Mouse (Mus musculus): ENCODE data around the gene Trp73. TPM values are rescaled to one million over a fixed set of nuclear protein-coding genes. Genes with fewer than 3 reads are reported as not detected.

Gene Trp73
- total RNA-seq, 1 experiment, result 2.6 TPM

DNA sequence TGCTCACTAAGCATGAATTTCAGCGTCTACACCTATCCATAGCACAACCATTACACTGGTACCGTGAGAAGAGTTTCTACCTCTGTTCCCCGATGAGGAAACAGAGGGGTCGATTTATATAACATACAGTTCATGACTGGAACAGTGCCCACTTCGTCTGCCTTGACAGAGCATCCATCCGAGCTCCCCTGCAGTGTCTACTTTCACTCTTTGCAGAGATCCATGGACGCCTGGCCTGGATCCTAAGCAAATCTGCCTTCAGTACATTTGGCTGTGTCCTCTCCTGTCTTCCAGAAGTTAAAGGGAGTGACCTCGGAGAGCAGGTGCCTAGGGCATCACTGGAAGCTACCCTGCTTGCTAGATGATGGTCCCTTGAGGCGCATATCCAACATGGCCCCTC, 20.8 kb downstream of the Trp73 start:
- Histone ChIP-seq H3K9ac (ENCODE audit: insufficient read depth, low read depth, low read length, poor library complexity, severe bottlenecking) (no peak overlapping the region), H3K27ac (ENCODE audit: insufficient read depth, low read depth, low read length, poor library complexity, severe bottlenecking) (no peak overlapping the region), H3K36me3 (ENCODE audit: control insufficient read depth, insufficient read depth, low read length, poor library complexity, severe bottlenecking) (no peaks in the 10 kb centered on the region), H3K4me3 (ENCODE audit: insufficient read depth in 1 of 2, low read depth in 1 of 2, low read length in 2 of 2, poor library complexity in 1 of 2, severe bottlenecking in 1 of 2) (no peak overlapping the region), H3K9me3 (ENCODE audit: control insufficient read depth, insufficient read depth, low read depth, low read length) (no peaks in the 10 kb centered on the region), H3K4me1 (ENCODE audit: control insufficient read depth in 2 of 2, insufficient read depth in 2 of 2, low read length in 2 of 2, poor library complexity in 1 of 2) (no peaks in the 10 kb centered on the region)
- in situ Hi-C loops (cut with MboI; ENCODE audit: low sequenced_read_pairs in 2 of 2, unreplicated experiment in 2 of 2), result no loop called here
- TF ChIP-seq CHD2 (IDR thresholded peaks at IDR 0.05; ENCODE audit: low read depth, low read length) (no peak), ZNF384 (IDR thresholded peaks at IDR 0.05; ENCODE audit: low read depth, low read length) (no peak), HCFC1 (IDR thresholded peaks at IDR 0.05; ENCODE audit: borderline replicate concordance, insufficient read depth, low read length) (no peak), MAFK (IDR thresholded peaks at IDR 0.05; ENCODE audit: insufficient read depth, low read depth, low read length) (no peak), ZC3H11A (IDR thresholded peaks at IDR 0.05; ENCODE audit: borderline replicate concordance, low read depth, low read length) (no peak)
- no peak for DNase-seq (ENCODE audit: low read depth, low spot score)

DNA sequence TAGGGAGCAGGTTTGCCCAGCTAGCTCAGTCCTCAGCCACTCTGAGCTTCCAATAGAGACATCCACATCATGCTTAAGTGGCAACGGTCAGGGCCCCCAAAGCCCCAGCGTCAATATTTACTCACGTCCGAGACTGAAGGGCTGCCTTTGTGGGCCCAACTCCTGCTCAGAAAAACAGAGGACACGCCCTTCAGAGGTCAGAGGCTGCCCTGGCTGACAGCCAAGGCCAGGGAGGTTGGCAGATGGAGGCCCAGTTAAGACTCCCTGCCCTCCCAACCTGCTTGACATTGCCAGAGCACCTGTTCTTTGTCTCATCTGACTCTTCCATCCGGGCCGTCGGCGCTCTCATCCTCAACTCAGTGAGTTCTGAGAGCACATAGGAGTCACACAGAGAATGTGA, 21.2 kb downstream of the Trp73 start:
- no peak overlapping the region for H3K9ac ChIP-seq (ENCODE audit: insufficient read depth, low read depth, low read length, poor library complexity, severe bottlenecking)
- no peaks in the 10 kb centered on the region for H3K4me1 ChIP-seq (ENCODE audit: control insufficient read depth in 2 of 2, insufficient read depth in 2 of 2, low read length in 2 of 2, poor library complexity in 1 of 2)
- no peak overlapping the region for H3K4me3 ChIP-seq (ENCODE audit: insufficient read depth in 1 of 2, low read depth in 1 of 2, low read length in 2 of 2, poor library complexity in 1 of 2, severe bottlenecking in 1 of 2)
- no peaks in the 10 kb centered on the region for H3K9me3 ChIP-seq (ENCODE audit: control insufficient read depth, insufficient read depth, low read depth, low read length)
- in situ Hi-C loops (cut with MboI; ENCODE audit: low sequenced_read_pairs in 2 of 2, unreplicated experiment in 2 of 2), result no loop called here
- TF ChIP-seq ZC3H11A (IDR thresholded peaks at IDR 0.05; ENCODE audit: borderline replicate concordance, low read depth, low read length) (no peak), ZNF384 (IDR thresholded peaks at IDR 0.05; ENCODE audit: low read depth, low read length) (no peak), CHD2 (IDR thresholded peaks at IDR 0.05; ENCODE audit: low read depth, low read length) (no peak), MAFK (IDR thresholded peaks at IDR 0.05; ENCODE audit: insufficient read depth, low read depth, low read length) (no peak), HCFC1 (IDR thresholded peaks at IDR 0.05; ENCODE audit: borderline replicate concordance, insufficient read depth, low read length) (no peak)
- H3K36me3 ChIP-seq (ENCODE audit: control insufficient read depth, insufficient read depth, low read length, poor library complexity, severe bottlenecking), result no peaks in the 10 kb centered on the region
- no peak for DNase-seq (ENCODE audit: low read depth, low spot score)
- H3K27ac ChIP-seq (ENCODE audit: insufficient read depth, low read depth, low read length, poor library complexity, severe bottlenecking), result no peak overlapping the region

DNA sequence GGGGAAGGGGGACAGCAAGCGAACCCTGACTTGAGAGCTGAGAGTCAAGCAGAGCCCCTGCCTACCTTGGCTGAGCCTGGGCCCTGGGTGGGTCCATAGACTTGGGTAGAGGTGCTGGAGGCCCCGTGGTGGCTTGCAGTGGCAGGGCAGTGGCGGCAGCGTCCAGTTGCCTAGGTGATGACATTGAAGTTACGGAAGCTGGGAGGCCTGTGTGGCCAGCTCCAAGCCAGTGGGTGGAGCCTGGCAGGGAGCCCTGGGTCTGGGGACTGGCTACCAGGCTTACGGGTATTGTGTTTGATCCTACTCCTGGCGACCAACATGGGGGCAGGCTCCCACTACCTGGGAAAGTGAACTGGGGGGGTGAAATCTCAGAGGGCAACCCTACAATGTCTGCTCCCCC, 23.6 kb downstream of the Trp73 start:
- Histone ChIP-seq H3K9me3 (ENCODE audit: control insufficient read depth, insufficient read depth, low read depth, low read length) (no peaks in the 10 kb centered on the region), H3K36me3 (ENCODE audit: control insufficient read depth, insufficient read depth, low read length, poor library complexity, severe bottlenecking) (no peaks in the 10 kb centered on the region), H3K27ac (ENCODE audit: insufficient read depth, low read depth, low read length, poor library complexity, severe bottlenecking) (no peak overlapping the region), H3K4me1 (ENCODE audit: control insufficient read depth in 2 of 2, insufficient read depth in 2 of 2, low read length in 2 of 2, poor library complexity in 1 of 2) (no peaks in the 10 kb centered on the region), H3K9ac (ENCODE audit: insufficient read depth, low read depth, low read length, poor library complexity, severe bottlenecking) (no peak overlapping the region), H3K4me3 (ENCODE audit: insufficient read depth in 1 of 2, low read depth in 1 of 2, low read length in 2 of 2, poor library complexity in 1 of 2, severe bottlenecking in 1 of 2) (no peak overlapping the region)
- TF ChIP-seq ZC3H11A (IDR thresholded peaks at IDR 0.05; ENCODE audit: borderline replicate concordance, low read depth, low read length), result no peak
- TF ChIP-seq CHD2 (IDR thresholded peaks at IDR 0.05; ENCODE audit: low read depth, low read length), result no peak
- no peak for TF ChIP-seq ZNF384 (IDR thresholded peaks at IDR 0.05; ENCODE audit: low read depth, low read length)
- no peak for TF ChIP-seq HCFC1 (IDR thresholded peaks at IDR 0.05; ENCODE audit: borderline replicate concordance, insufficient read depth, low read length)
- TF ChIP-seq MAFK (IDR thresholded peaks at IDR 0.05; ENCODE audit: insufficient read depth, low read depth, low read length), result no peak
- in situ Hi-C loops (cut with MboI; ENCODE audit: low sequenced_read_pairs in 2 of 2, unreplicated experiment in 2 of 2), result no loop called here
- DNase-seq (ENCODE audit: low read depth, low spot score), result no peak

DNA sequence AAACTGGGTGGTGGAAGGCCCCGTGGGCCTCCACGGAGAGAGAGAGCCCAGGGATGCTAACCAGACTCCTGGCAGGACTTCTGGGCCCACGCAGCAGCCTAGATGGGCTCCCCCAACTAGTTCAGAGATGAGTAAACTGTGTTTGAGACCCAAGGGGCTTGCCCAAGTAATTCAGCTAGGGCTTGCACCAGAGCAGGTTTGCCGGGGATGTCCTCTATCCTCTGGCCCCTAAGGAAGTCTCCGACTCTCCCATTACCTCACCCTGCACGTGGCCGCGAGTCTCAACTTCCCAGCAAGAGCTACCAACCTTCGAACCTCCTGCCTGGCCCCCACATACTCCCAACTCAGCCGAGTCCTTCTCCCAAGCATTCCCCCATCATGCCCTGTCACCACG, 30.2 kb downstream of the Trp73 start:
- Histone ChIP-seq H3K9me3 (ENCODE audit: control insufficient read depth, insufficient read depth, low read depth, low read length) (no peaks in the 10 kb centered on the region), H3K4me1 (ENCODE audit: control insufficient read depth in 2 of 2, insufficient read depth in 2 of 2, low read length in 2 of 2, poor library complexity in 1 of 2) (peaks cover 0 to 3% of the 10 kb centered on the region in 2 experiments; a peak in 1 of 4 replicates), H3K36me3 (ENCODE audit: control insufficient read depth, insufficient read depth, low read length, poor library complexity, severe bottlenecking) (no peaks in the 10 kb centered on the region), H3K4me3 (ENCODE audit: insufficient read depth in 1 of 2, low read depth in 1 of 2, low read length in 2 of 2, poor library complexity in 1 of 2, severe bottlenecking in 1 of 2) (no peak overlapping the region), H3K9ac (ENCODE audit: insufficient read depth, low read depth, low read length, poor library complexity, severe bottlenecking) (no peak overlapping the region), H3K27ac (ENCODE audit: insufficient read depth, low read depth, low read length, poor library complexity, severe bottlenecking) (no peak overlapping the region)
- TF ChIP-seq MAFK (IDR thresholded peaks at IDR 0.05; ENCODE audit: insufficient read depth, low read depth, low read length) (no peak), HCFC1 (IDR thresholded peaks at IDR 0.05; ENCODE audit: borderline replicate concordance, insufficient read depth, low read length) (no peak), ZC3H11A (IDR thresholded peaks at IDR 0.05; ENCODE audit: borderline replicate concordance, low read depth, low read length) (no peak), ZNF384 (IDR thresholded peaks at IDR 0.05; ENCODE audit: low read depth, low read length) (no peak), CHD2 (IDR thresholded peaks at IDR 0.05; ENCODE audit: low read depth, low read length) (no peak)
- DNase-seq (ENCODE audit: low read depth, low spot score), result no peak
- in situ Hi-C loops (cut with MboI; ENCODE audit: low sequenced_read_pairs in 2 of 2, unreplicated experiment in 2 of 2), result no loop called here
